Mouse (Mus musculus): ENCODE data around the gene Tada1.

Tada1 gene

GRCm38 (mm10) chr1:166379013-166379629, at the start of gene Tada1:
Tada1 (plus strand) TSS chr1:166379097.
- peak; percentile 94 for DNase-seq (ENCODE audit: low spot score)

GRCm38 (mm10) chr1:166330752-166331151, 48.1 kb upstream of the Tada1 start:
- peak; percentile 24 for DNase-seq (ENCODE audit: low spot score)

- DNase-seq (ENCODE audit: low spot score), result peak; percentile 68
These were observed 39.8 kb upstream of the Tada1 start for GRCm38 (mm10) chr1:166339110-166339509.

GRCm38 (mm10) chr1:166342060-166342459, 36.8 kb upstream of the Tada1 start:
- no peak for DNase-seq (ENCODE audit: low spot score)

- no peak for DNase-seq (ENCODE audit: low spot score)
These were observed 36.4 kb upstream of the Tada1 start for GRCm38 (mm10) chr1:166342539-166342938.

GRCm38 (mm10) chr1:166343586-166343985, 35.3 kb upstream of the Tada1 start:
- DNase-seq (ENCODE audit: low spot score), result no peak

- peak; percentile 44 for DNase-seq (ENCODE audit: low spot score)
These were observed 34.4 kb upstream of the Tada1 start for GRCm38 (mm10) chr1:166344300-166345077.

- DNase-seq (ENCODE audit: low spot score), result no peak
These were observed 33.3 kb upstream of the Tada1 start for GRCm38 (mm10) chr1:166345602-166346001.

- no peak for DNase-seq (ENCODE audit: low spot score)
These were observed 32.0 kb upstream of the Tada1 start for GRCm38 (mm10) chr1:166346906-166347305.

- DNase-seq (ENCODE audit: low spot score), result no peak
These were observed 29.6 kb upstream of the Tada1 start for GRCm38 (mm10) chr1:166349341-166349740.

- no peak for DNase-seq (ENCODE audit: low spot score)
These were observed 29.1 kb upstream of the Tada1 start for GRCm38 (mm10) chr1:166349751-166350150.

- DNase-seq (ENCODE audit: low spot score), result peak; percentile 90
These were observed 18.6 kb upstream of the Tada1 start for GRCm38 (mm10) chr1:166360157-166360855.

- no peak for DNase-seq (ENCODE audit: low spot score)
These were observed 18.0 kb upstream of the Tada1 start for GRCm38 (mm10) chr1:166360896-166361295.

- DNase-seq (ENCODE audit: low spot score), result no peak
These were observed 17.1 kb upstream of the Tada1 start for GRCm38 (mm10) chr1:166361842-166362241.

- DNase-seq (ENCODE audit: low spot score), result no peak
These were observed 16.2 kb upstream of the Tada1 start for GRCm38 (mm10) chr1:166362659-166363058.

GRCm38 (mm10) chr1:166363122-166363521, 15.8 kb upstream of the Tada1 start:
- DNase-seq (ENCODE audit: low spot score), result no peak

- DNase-seq (ENCODE audit: low spot score), result no peak
These were observed 1.7 kb upstream of the Tada1 start for GRCm38 (mm10) chr1:166377171-166377570.

- DNase-seq (ENCODE audit: low spot score), result no peak
These were observed 375 bp upstream of the Tada1 start for GRCm38 (mm10) chr1:166378431-166379012.

GRCm38 (mm10) chr1:166379630-166380231, 834 bp downstream of the Tada1 start:
- DNase-seq (ENCODE audit: low spot score), result peak; percentile 64

- DNase-seq (ENCODE audit: low spot score), result no peak
These were observed 2.4 kb downstream of the Tada1 start for GRCm38 (mm10) chr1:166381336-166381735.

- no peak for DNase-seq (ENCODE audit: low spot score)
These were observed 2.9 kb downstream of the Tada1 start for GRCm38 (mm10) chr1:166381821-166382220.

- no peak for DNase-seq (ENCODE audit: low spot score)
These were observed 3.7 kb downstream of the Tada1 start for GRCm38 (mm10) chr1:166382626-166383025.
